Mouse (Mus musculus): ENCODE data around the gene Plcxd1.
"Not testable (repeated sequence)": the region's sequence is repeated elsewhere in the genome, so short reads cannot be mapped to it uniquely, and the experiment has no call there.

Gene Plcxd1

GRCm38 (mm10) chr5:110099656-110100580 lies at the start of gene Plcxd1:
Gene Plcxd1, plus strand, starts transcription at chr5:110099969.
- CTCF ChIA-PET = interaction anchor here in 2 of 4 experiments (0.6 to 1.2 kb wide), 3 partner anchors 8 to 236 kb away, joined by 3 to 4 read pairs (median 4); partner anchors contain the start of gene Gtpbp6 (in 1 of the 2)
- POLR2A ChIA-PET = interaction anchor here in 3 of 4 experiments (0.6 to 6.5 kb wide), 30 partner anchors 7 to 541 kb away, joined by 3 to 54 read pairs (median 4); partner anchors contain the start of genes Gtpbp6 (in 2 of the 3), Ankle2 (in 1 of the 3), Chfr (in 1 of the 3) and Crlf2 (in 1 of the 3)

- CTCF ChIA-PET = interaction anchor here in 2 of 4 experiments (0.5 to 0.9 kb wide), 3 partner anchors 77 to 227 kb away, joined by 3 read pairs; no protein-coding TSS in a partner anchor
Observed at GRCm38 (mm10) chr5:110057637-110058408, 41.9 kb upstream of the Plcxd1 start.

GRCm38 (mm10) chr5:110072413-110072812 lies 27.4 kb upstream of the Plcxd1 start, which contains the start of gene Gm17655:
Gene Gm17655, minus strand, starts transcription at chr5:110072513.
- CTCF ChIA-PET = not testable (repeated sequence)
- POLR2A ChIA-PET = interaction anchor here in 1 of 4 experiments (1.4 kb wide), 1 partner anchor 11 kb away, joined by 6 read pairs; no protein-coding TSS in a partner anchor

More at GRCm38 (mm10) chr5:110057637-110058408, 41.9 kb upstream of the Plcxd1 start:
- POLR2A ChIA-PET = interaction anchor here in 3 of 4 experiments (0.6 to 2.2 kb wide), 39 partner anchors 12 to 713 kb away, joined by 3 to 20 read pairs (median 5); partner anchors contain the start of genes Gm35315 (in 3 of the 3), Zfp932 (in 2 of the 3), Ankle2 (in 1 of the 3) and Chfr (in 1 of the 3)

- POLR2A ChIA-PET = interaction anchor here in 3 of 4 experiments (0.5 to 3.0 kb wide), 28 partner anchors 9 to 203 kb away, joined by 3 to 52 read pairs (median 6); partner anchors contain the start of genes Gm35315 (in 3 of the 3), Plcxd1 (in 2 of the 3), Zfp605 (in 2 of the 3) and Chfr (in 1 of the 3)
- CTCF ChIA-PET = interaction anchor here in 1 of 4 experiments (0.7 kb wide), 2 partner anchors 10 to 203 kb away, joined by 4 to 5 read pairs; partner anchors contain the start of genes Pole and Pxmp2
Observed at GRCm38 (mm10) chr5:110082961-110083360, 16.8 kb upstream of the Plcxd1 start.

- ChIA-PET CTCF (interaction anchor here in 3 of 4 experiments (0.6 to 1.5 kb wide), 4 partner anchors 8 to 198 kb away, joined by 3 to 8 read pairs (median 3); partner anchors contain the start of genes Gm35315 (in 1 of the 3) and Plcxd1 (in 1 of the 3)), POLR2A (interaction anchor here in 3 of 4 experiments (0.6 to 5.7 kb wide), 30 partner anchors 8 to 530 kb away, joined by 3 to 54 read pairs (median 6); partner anchors contain the start of genes Gm35315 (in 3 of the 3), Plcxd1 (in 3 of the 3), Crlf2 (in 2 of the 3) and Zfp932 (in 2 of the 3))
Observed at GRCm38 (mm10) chr5:110086161-110086866, 13.5 kb upstream of the Plcxd1 start.

- CTCF ChIA-PET = no interaction called here
- POLR2A ChIA-PET = interaction anchor here in 3 of 4 experiments (0.7 to 5.5 kb wide), 6 partner anchors 8 to 194 kb away, joined by 3 to 52 read pairs (median 4); partner anchors contain the start of genes Gtpbp6 (in 1 of the 3), Pole (in 1 of the 3) and Pxmp2 (in 1 of the 3)
Observed at GRCm38 (mm10) chr5:110091546-110091945, 8.2 kb upstream of the Plcxd1 start.

GRCm38 (mm10) chr5:110094030-110094846 lies 5.5 kb upstream of the Plcxd1 start, which contains the start of gene Gm35315:
Gene Gm35315, minus strand, starts transcription at chr5:110094420.
- CTCF ChIA-PET = interaction anchor here in 2 of 4 experiments (0.7 kb wide), 2 partner anchors 8 to 122 kb away, joined by 3 to 5 read pairs; no protein-coding TSS in a partner anchor
- POLR2A ChIA-PET = interaction anchor here in 3 of 4 experiments (0.5 to 5.5 kb wide), 52 partner anchors 8 to 927 kb away, joined by 3 to 52 read pairs (median 4); partner anchors contain the start of genes Ankle2 (in 2 of the 3), Chfr (in 2 of the 3), Gtpbp6 (in 2 of the 3) and Crlf2 (in 1 of the 3)

- POLR2A ChIA-PET = interaction anchor here in 3 of 4 experiments (0.6 to 5.5 kb wide), 41 partner anchors 9 to 542 kb away, joined by 3 to 52 read pairs (median 5); partner anchors contain the start of genes Chfr (in 2 of the 3), Gtpbp6 (in 2 of the 3), Ankle2 (in 1 of the 3) and Crlf2 (in 1 of the 3)
- CTCF ChIA-PET = interaction anchor here in 1 of 4 experiments (0.7 kb wide), 1 partner anchor 8 kb away, joined by 3 read pairs; no protein-coding TSS in a partner anchor
Observed at GRCm38 (mm10) chr5:110094847-110095213, 4.9 kb upstream of the Plcxd1 start.

- POLR2A ChIA-PET = interaction anchor here in 3 of 4 experiments (0.6 to 6.5 kb wide), 23 partner anchors 8 to 540 kb away, joined by 3 to 54 read pairs (median 5); partner anchors contain the start of genes Gtpbp6 (in 2 of the 3), Chfr (in 1 of the 3), Crlf2 (in 1 of the 3) and Pxmp2 (in 1 of the 3)
- CTCF ChIA-PET = interaction anchor here in 2 of 4 experiments (1.0 to 1.2 kb wide), 2 partner anchors 12 to 237 kb away, joined by 3 to 4 read pairs; no protein-coding TSS in a partner anchor
Observed at GRCm38 (mm10) chr5:110098991-110099477, 735 bp upstream of the Plcxd1 start.

- ChIA-PET POLR2A (interaction anchor here in 3 of 4 experiments (0.6 to 6.5 kb wide), 13 partner anchors 10 to 281 kb away, joined by 3 to 54 read pairs (median 3); partner anchors contain the start of genes Ankle2 (in 1 of the 3) and Chfr (in 1 of the 3)), CTCF (interaction anchor here in 1 of 4 experiments (0.6 kb wide), 1 partner anchor 19 kb away, joined by 3 read pairs; no protein-coding TSS in a partner anchor)
Observed at GRCm38 (mm10) chr5:110100921-110101631, 1.3 kb downstream of the Plcxd1 start.

- ChIA-PET CTCF (no interaction called here), POLR2A (interaction anchor here in 2 of 4 experiments (0.6 to 6.5 kb wide), 7 partner anchors 15 to 544 kb away, joined by 3 to 54 read pairs (median 4); partner anchors contain the start of gene Crlf2 (in 1 of the 2))
Observed at GRCm38 (mm10) chr5:110101716-110102347, 2.1 kb downstream of the Plcxd1 start.

- ChIA-PET POLR2A (interaction anchor here in 2 of 4 experiments (0.8 to 6.5 kb wide), 3 partner anchors 15 to 544 kb away, joined by 3 to 54 read pairs (median 15); partner anchors contain the start of gene Crlf2 (in 1 of the 2)), CTCF (no interaction called here)
Observed at GRCm38 (mm10) chr5:110102429-110102828, 2.7 kb downstream of the Plcxd1 start.

- ChIA-PET POLR2A (interaction anchor here in 2 of 4 experiments (0.8 to 3.3 kb wide), 6 partner anchors 7 to 183 kb away, joined by 3 to 36 read pairs (median 12); partner anchors contain the start of genes Gm35315 (in 2 of the 2), Pole (in 1 of the 2) and Pxmp2 (in 1 of the 2)), CTCF (no interaction called here)
Observed at GRCm38 (mm10) chr5:110102853-110103625, 3.3 kb downstream of the Plcxd1 start.
